Mouse (Mus musculus) thymus, adult 18-20 months (tissue): ENCODE results near the gene Fam163a.

Experiments used
- DNase-seq, 2 experiments: peaks; one replicate each; pipeline ENCODE4 v3.0.0; 2022; ENCODE audit warnings: mixed read lengths in 2 of 2

Fam163a gene

GRCm38 (mm10) chr1:156077655-156078054 lies 127.2 kb downstream of the Fam163a start:
- no peak for DNase-seq

GRCm38 (mm10) chr1:156076474-156076873 lies 128.4 kb downstream of the Fam163a start:
- peak; percentile 33 to 52 for DNase-seq

- DNase-seq = no peak
Observed at GRCm38 (mm10) chr1:156074575-156074974, 130.3 kb downstream of the Fam163a start.

GRCm38 (mm10) chr1:156073169-156073821 lies 131.5 kb downstream of the Fam163a start:
- DNase-seq = no peak

- DNase-seq = no peak
Observed at GRCm38 (mm10) chr1:156070106-156070505, 134.7 kb downstream of the Fam163a start.

- DNase-seq = no peak
Observed at GRCm38 (mm10) chr1:156066133-156066532, 138.7 kb downstream of the Fam163a start.

- no peak for DNase-seq
Observed at GRCm38 (mm10) chr1:156062193-156062592, 142.6 kb downstream of the Fam163a start.

- no peak for DNase-seq
Observed at GRCm38 (mm10) chr1:156058207-156058606, 146.6 kb downstream of the Fam163a start.

- no peak for DNase-seq
Observed at GRCm38 (mm10) chr1:156046688-156047087, 158.1 kb downstream of the Fam163a start.

GRCm38 (mm10) chr1:156044211-156044611 lies 160.6 kb downstream of the Fam163a start:
- no peak for DNase-seq

- DNase-seq = peak in 1 of 2 experiments; percentile 38
Observed at GRCm38 (mm10) chr1:156043027-156043426, 161.8 kb downstream of the Fam163a start.

- DNase-seq = no peak
Observed at GRCm38 (mm10) chr1:156042481-156042880, 162.3 kb downstream of the Fam163a start.

- no peak for DNase-seq
Observed at GRCm38 (mm10) chr1:156041451-156042241, 163.2 kb downstream of the Fam163a start.

- peak; percentile 83 to 91 for DNase-seq
Observed at GRCm38 (mm10) chr1:156040731-156041401, 164.0 kb downstream of the Fam163a start.

- DNase-seq = peak in 1 of 2 experiments; percentile 14
Observed at GRCm38 (mm10) chr1:156039989-156040388, 164.8 kb downstream of the Fam163a start.

GRCm38 (mm10) chr1:156037144-156037583 lies 167.7 kb downstream of the Fam163a start:
- peak in 1 of 2 experiments; percentile 15 for DNase-seq

GRCm38 (mm10) chr1:156035930-156036737 lies 168.7 kb downstream of the Fam163a start, which contains the start of gene Tor1aip1:
TSS of gene Tor1aip1 (minus strand) at chr1:156036480.
- DNase-seq = peak; percentile 98

- DNase-seq = no peak
Observed at GRCm38 (mm10) chr1:156035269-156035929, 169.4 kb downstream of the Fam163a start, which contains the start of gene Tor1aip2. TSS of gene Tor1aip2 (plus strand) at chr1:156035403.

GRCm38 (mm10) chr1:156034661-156035060 lies 170.2 kb downstream of the Fam163a start:
- no peak for DNase-seq

GRCm38 (mm10) chr1:156033921-156034320 lies 170.9 kb downstream of the Fam163a start:
- no peak for DNase-seq

GRCm38 (mm10) chr1:156028340-156028975 lies 176.4 kb downstream of the Fam163a start:
- DNase-seq = no peak
